Mouse (Mus musculus) megakaryocyte, embryonic 14.5 days (primary cell): Measurements from ENCODE around the gene Sox12. TPM values are rescaled to one million over a fixed set of nuclear protein-coding genes. Genes with fewer than 3 reads are reported as not detected.
A peak's percentile ranks its signal among the peaks of the same experiment; 100 is the strongest.

ENCODE experiments used
- H3K27me3 ChIP-seq: replicated peaks from 2 replicates; pipeline ENCODE3; 2012; ENCODE audit warnings: inconsistent platforms
- H3K36me3 ChIP-seq: replicated peaks from 2 replicates; pipeline ENCODE3; 2012; ENCODE audit warnings: low read length, inconsistent platforms, mixed read lengths
- H3K4me1 ChIP-seq: 2 replicates; pipeline ENCODE4 v1.6.1; 2012; ENCODE audit warnings: inconsistent platforms
- H3K4me3 ChIP-seq: replicated peaks from 2 replicates; pipeline ENCODE3; 2012; ENCODE audit warnings: moderate library complexity, mild to moderate bottlenecking, inconsistent platforms
- H3K9me3 ChIP-seq: 2 replicates; pipeline ENCODE4 v1.6.1; 2012; ENCODE audit warnings: inconsistent platforms
- FLI1 ChIP-seq: IDR thresholded peaks from 2 replicates; pipeline ENCODE4 v1.6.1; 2012; ENCODE audit warnings: low read length, inconsistent platforms, mixed read lengths
- GATA1 ChIP-seq: IDR thresholded peaks from 3 replicates; pipeline ENCODE4 v1.6.1; 2012; ENCODE audit warnings: mixed read lengths, low read length, inconsistent platforms, borderline replicate concordance
- polyA plus RNA-seq: library from polyadenylated mRNA; stranded (reverse); fragments of >175 nt; gene quantifications from 2 replicates; pipeline ENCODE4 v1.2.3, GENCODE M21; 2012; ENCODE audit warnings: low replicate concordance; ENCODE audit not compliant: insufficient read depth

Sox12 gene
- polyA plus RNA-seq, 1 experiment: 7.8 TPM

GRCm38 (mm10) chr2:152409781-152410180, 11.9 kb upstream of the Sox12 start:
- Histone ChIP-seq H3K36me3 (peaks cover 5% of the 10 kb centered on the region), H3K4me3 (no peak overlapping the region), H3K9me3 (peaks cover 31% of the 10 kb centered on the region), H3K4me1 (peaks cover 45% of the 10 kb centered on the region), H3K27me3 (peaks cover 18% of the 10 kb centered on the region)
- TF ChIP-seq GATA1: no peak
- TF ChIP-seq FLI1: no peak

- Histone ChIP-seq H3K9me3 (peaks cover 1% of the 10 kb centered on the region; the same call in 1 of the 2 replicates), H3K4me1 (peaks cover 26% of the 10 kb centered on the region), H3K4me3 (peak overlapping the region; percentile 87), H3K36me3 (no peaks in the 10 kb centered on the region), H3K27me3 (peaks cover 4% of the 10 kb centered on the region)
- TF ChIP-seq FLI1 (no peak), GATA1 (no peak)
These were observed 8.3 kb upstream of the Sox12 start for GRCm38 (mm10) chr2:152406126-152406525.

GRCm38 (mm10) chr2:152399122-152399542, 1.3 kb upstream of the Sox12 start:
- H3K27me3 ChIP-seq: peaks cover 57% of the 10 kb centered on the region
- no peaks in the 10 kb centered on the region for H3K9me3 ChIP-seq
- TF ChIP-seq FLI1: no peak
- no peak for TF ChIP-seq GATA1
- peak overlapping the region; percentile 93 for H3K4me3 ChIP-seq
- H3K36me3 ChIP-seq: no peaks in the 10 kb centered on the region
- H3K4me1 ChIP-seq: peaks cover 53% of the 10 kb centered on the region

DNA sequence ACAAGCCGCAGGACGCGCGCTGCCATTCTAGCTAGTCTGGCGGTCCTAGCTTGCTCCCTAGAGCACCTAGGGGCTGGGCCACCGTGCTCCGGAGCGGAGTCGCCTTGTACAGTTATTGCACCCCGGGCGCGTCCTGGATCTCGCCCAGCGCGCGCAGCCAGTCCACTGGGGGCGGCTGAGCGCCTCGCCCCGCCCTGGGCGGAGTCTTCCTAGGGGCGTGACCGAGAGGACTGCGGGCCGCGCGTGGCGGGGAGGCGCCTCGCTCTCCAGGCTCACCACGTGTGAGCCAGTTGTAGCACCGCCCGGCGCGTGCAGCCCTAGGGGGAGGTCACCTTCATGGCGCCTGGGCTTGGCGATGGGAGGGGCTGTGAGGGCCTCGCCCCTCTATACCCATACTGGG, 828 bp upstream of the Sox12 start:
- no peaks in the 10 kb centered on the region for H3K9me3 ChIP-seq
- TF ChIP-seq FLI1: no peak
- no peak for TF ChIP-seq GATA1
- H3K36me3 ChIP-seq: no peaks in the 10 kb centered on the region
- H3K4me1 ChIP-seq: peaks cover 57% of the 10 kb centered on the region
- peaks cover 57% of the 10 kb centered on the region for H3K27me3 ChIP-seq
- peak overlapping the region; percentile 93 for H3K4me3 ChIP-seq

- Histone ChIP-seq H3K4me3 (peak overlapping the region; percentile 93), H3K27me3 (peaks cover 59% of the 10 kb centered on the region), H3K9me3 (no peaks in the 10 kb centered on the region), H3K36me3 (no peaks in the 10 kb centered on the region), H3K4me1 (peaks cover 73% of the 10 kb centered on the region)
- TF ChIP-seq FLI1: no peak
- no peak for TF ChIP-seq GATA1
These were observed 766 bp downstream of the Sox12 start for GRCm38 (mm10) chr2:152397004-152397589.

DNA sequence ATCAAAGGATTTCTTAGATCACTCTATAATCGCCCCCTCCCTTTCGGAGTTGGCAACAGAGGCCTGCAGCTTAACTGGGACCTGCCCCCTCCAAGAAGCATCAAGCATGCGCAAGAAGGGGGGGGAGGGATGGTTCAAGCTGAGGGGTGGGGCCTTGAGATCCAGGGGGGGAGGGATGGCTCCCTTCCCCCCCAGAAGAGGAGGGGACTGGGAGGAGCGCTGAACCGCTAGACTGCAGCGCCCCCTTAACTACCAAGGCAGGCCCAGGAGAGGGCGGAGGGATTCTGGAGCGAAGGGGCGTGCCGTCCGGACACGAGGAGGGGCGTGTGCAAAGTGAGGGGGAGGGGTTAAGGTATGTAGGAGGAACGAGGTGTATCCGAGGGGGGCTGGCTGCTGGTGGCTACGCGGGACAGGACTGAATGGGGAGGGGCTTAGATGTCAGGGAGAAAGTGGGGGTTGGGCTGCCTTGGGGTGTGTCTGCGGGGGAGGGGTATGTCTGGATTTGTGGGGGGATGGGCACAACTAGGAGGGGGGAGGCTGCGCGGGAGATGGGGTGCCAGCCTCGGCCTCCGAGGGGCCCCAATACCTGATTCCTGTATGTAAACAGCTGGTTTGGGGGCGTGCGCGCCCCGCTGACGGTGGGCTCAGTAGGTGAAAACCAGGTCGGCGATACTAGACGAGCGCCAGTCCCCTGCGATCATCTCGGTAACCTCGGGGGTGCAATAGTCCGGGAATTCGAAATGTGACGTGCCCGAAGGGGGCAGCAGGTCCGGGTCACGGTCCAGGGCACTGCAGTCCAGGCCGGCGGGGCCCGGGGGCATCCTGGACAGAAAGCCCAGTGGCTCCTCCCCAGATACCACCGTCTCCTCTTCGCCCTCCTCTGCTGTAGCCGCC, 1.5 kb downstream of the Sox12 start:
- H3K27me3 ChIP-seq: peaks cover 59% of the 10 kb centered on the region
- TF ChIP-seq FLI1 (no peak), GATA1 (no peak)
- H3K9me3 ChIP-seq: no peaks in the 10 kb centered on the region
- H3K4me3 ChIP-seq: peak overlapping the region; percentile 93
- peaks cover 77% of the 10 kb centered on the region for H3K4me1 ChIP-seq
- no peaks in the 10 kb centered on the region for H3K36me3 ChIP-seq

DNA sequence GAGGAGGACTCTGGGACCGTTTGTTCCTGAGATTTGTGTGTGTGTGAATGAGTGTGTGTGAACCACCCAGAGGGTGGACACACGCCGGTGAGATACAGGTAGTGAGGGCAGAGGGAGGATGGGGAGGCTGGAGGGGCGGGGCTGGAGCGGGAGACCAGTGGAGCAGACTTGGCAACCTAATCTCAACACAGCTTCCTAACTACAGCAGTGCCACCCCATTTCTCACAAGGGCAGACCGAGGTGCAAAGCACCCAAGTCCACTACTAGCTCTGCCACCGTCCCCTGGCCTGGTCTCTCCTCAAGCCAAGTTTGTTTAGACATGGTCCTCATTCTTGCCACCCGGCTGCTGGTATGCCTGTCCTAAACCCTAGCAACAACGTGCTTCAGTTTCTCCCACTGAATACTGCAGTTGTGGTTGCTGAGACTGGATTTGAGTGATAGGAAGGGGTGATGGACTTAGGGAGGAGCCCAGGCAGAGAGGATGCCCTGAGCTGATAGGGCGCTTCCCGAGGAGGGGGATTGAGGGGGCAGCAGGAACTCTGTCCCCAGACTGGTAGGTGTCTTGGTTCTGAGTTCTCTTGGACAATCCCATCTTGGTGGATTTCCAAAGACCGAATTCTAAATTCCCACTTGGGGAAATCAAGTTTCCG, 2.5 kb downstream of the Sox12 start:
- no peaks in the 10 kb centered on the region for H3K36me3 ChIP-seq
- H3K4me1 ChIP-seq: peaks cover 85% of the 10 kb centered on the region
- H3K4me3 ChIP-seq: peak overlapping the region; percentile 33
- TF ChIP-seq GATA1: no peak
- no peak for TF ChIP-seq FLI1
- no peaks in the 10 kb centered on the region for H3K9me3 ChIP-seq
- H3K27me3 ChIP-seq: peaks cover 59% of the 10 kb centered on the region

DNA sequence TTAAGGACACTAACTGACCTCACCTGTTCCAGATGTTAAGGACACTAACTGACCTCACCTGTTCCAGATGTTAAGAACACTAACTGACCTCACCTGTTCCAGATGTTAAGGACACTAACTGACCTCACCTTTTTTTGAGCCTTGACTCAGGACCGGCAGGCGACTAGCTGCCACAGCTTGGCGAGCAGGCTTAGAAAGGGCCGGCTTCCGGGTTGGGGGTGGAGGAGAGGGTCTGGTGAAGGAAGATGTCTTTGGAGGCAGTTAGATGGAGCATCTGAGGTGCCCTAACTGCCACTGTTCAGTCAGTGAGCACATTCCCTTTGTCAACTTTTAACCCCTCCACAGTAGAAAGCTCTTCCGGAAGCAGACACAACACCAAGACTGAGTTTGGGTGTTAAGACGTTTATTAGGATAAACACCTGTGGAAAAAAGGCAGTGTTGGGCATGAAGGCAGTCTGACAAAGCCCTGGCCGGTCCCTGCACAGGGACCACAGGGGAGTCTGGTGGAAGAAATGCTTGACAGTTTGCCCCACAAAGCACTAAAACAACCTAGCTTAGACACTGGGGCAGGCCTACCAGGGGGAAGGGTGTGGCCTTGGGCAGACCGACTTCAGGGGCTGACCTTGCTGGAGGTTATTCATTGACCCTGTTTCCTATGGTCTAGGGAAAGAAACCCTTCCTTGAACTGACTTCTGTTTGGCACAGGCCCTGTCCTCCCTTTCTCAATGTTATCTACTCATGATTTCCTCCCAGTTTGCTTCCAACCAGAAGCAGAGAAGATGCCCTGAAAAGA, 4.4 kb downstream of the Sox12 start:
- Histone ChIP-seq H3K4me3 (no peak overlapping the region), H3K4me1 (peaks cover 75% of the 10 kb centered on the region), H3K27me3 (peaks cover 45% of the 10 kb centered on the region), H3K36me3 (no peaks in the 10 kb centered on the region), H3K9me3 (no peaks in the 10 kb centered on the region)
- no peak for TF ChIP-seq GATA1
- TF ChIP-seq FLI1: no peak

DNA sequence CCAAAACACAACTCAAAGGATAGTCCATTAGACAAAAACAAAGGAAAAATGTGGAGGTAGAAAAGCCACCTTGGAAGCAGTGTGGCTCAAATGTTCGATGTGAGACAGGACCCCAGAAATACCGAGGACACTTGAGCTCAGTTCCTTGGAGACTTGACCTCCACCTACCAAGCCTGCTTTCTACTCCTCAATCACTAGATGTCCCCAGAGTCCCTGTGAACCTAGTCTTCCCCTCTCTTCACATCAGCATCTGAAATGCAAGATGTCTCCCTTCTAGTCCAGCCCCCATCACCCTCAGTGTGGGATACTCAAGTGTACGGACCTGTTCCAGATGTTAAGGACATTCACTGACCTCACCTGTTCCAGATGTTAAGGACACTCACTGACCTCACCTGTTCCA, 5.1 kb downstream of the Sox12 start:
- H3K4me3 ChIP-seq: no peak overlapping the region
- H3K4me1 ChIP-seq: peaks cover 69% of the 10 kb centered on the region
- peaks cover 41% of the 10 kb centered on the region for H3K27me3 ChIP-seq
- no peak for TF ChIP-seq FLI1
- no peak for TF ChIP-seq GATA1
- no peaks in the 10 kb centered on the region for H3K36me3 ChIP-seq
- H3K9me3 ChIP-seq: no peaks in the 10 kb centered on the region

DNA sequence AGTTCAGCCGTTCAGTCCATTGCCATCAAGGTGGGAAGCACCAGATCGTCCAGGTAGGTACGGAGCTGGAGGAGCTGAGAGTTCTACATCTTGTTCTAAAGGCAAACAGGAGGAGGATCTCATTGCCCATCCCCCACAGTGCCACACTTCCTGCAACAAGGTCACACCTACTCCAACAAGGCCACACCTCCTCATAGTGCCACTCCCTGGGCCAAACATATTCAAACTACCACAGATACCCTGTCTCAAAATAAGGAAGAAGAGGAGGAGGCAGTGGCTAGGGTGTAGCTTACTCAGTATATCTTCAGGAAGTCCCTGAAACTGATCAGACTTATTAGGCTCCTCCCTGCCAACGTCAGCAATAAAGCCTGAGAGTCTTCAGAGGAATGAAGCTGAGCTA, 13.7 kb downstream of the Sox12 start:
- no peak overlapping the region for H3K4me3 ChIP-seq
- no peaks in the 10 kb centered on the region for H3K36me3 ChIP-seq
- no peaks in the 10 kb centered on the region for H3K4me1 ChIP-seq
- H3K27me3 ChIP-seq: peaks cover 14% of the 10 kb centered on the region
- TF ChIP-seq FLI1: no peak
- no peak for TF ChIP-seq GATA1
- peaks cover 34% of the 10 kb centered on the region for H3K9me3 ChIP-seq
